Mouse (Mus musculus) heart, postnatal 0 days (tissue): Measurements from ENCODE around the gene Cyp2a4.
"Not testable (repeated sequence)": the region's sequence is repeated elsewhere in the genome, so short reads cannot be mapped to it uniquely, and the experiment has no call there.

Experiments used
- CTCF ChIP-seq: IDR thresholded peaks from 2 replicates; pipeline ENCODE4 v1.5.1; 2016; ENCODE audit warnings: antibody characterized with exemption, control low read depth, low read depth
- EP300 ChIP-seq: IDR thresholded peaks from 2 replicates; pipeline ENCODE4 v1.6.1; 2016; ENCODE audit warnings: antibody characterized with exemption, low read depth

DNA sequence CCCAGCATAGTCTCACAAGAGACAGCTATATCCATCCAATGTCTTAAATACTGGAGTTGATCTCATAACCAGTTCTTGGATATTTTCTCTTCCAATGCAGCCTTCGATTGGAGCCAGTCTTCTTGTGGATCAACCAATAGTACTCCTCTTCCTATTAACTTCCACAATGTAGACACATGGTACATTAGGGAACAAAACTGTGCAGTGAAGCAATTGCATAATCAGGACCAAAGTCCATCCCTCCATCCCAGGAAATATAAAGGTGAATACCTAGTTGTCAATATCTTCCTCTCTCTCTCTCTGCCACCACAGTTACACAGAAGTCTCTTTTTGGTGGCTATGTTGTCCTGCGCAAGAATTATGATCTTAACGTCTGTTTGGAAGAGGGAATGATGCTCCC lies 45.3 kb downstream of the Cyp2a4 start:
- not testable (repeated sequence) for TF ChIP-seq CTCF, EP300
